Mouse (Mus musculus) liver, embryonic 11.5 days (tissue): ENCODE data around the gene Thoc7. TPM values are rescaled to one million over a fixed set of nuclear protein-coding genes. Genes with fewer than 3 reads are reported as not detected.
A peak's percentile ranks its signal among the peaks of the same experiment; 100 is the strongest.

Experiments
- ATAC-seq: fragments of 200-750 bp; cut with Nextera tagmentation; replicated peaks from 2 replicates; pipeline ENCODE4 v1.8.0; 2017; ENCODE audit warnings: moderate number of reproducible peaks, mild to moderate bottlenecking, moderate TSS enrichment, moderate library complexity; ENCODE audit not compliant: low FRiP score
- DNase-seq: peaks from one replicate; pipeline ENCODE4 v3.0.0-alpha.2; 2017; ENCODE audit warnings: low spot score
- H3K27ac ChIP-seq: fragments of 300-500 bp; sonication (generic); 2 replicates; pipeline ENCODE4 v1.5.1; 2014; ENCODE audit warnings: mild to moderate bottlenecking, low read depth, low read length, control low read depth
- H3K27me3 ChIP-seq: fragments of 300-500 bp; sonication (generic); replicated peaks from 2 replicates; pipeline ENCODE4 v1.6.1; 2014; ENCODE audit warnings: low read length, mixed read lengths; ENCODE audit not compliant: control insufficient read depth, insufficient read depth
- H3K36me3 ChIP-seq: fragments of 300-500 bp; sonication (generic); 2 replicates; pipeline ENCODE4 v1.6.1; 2014; ENCODE audit warnings: mild to moderate bottlenecking, low read length, moderate library complexity, mixed read lengths; ENCODE audit not compliant: control insufficient read depth, insufficient read depth
- H3K4me1 ChIP-seq: fragments of 300-500 bp; sonication (generic); replicated peaks from 2 replicates; pipeline ENCODE4 v1.6.1; 2014; ENCODE audit warnings: low read length, mixed read lengths; ENCODE audit not compliant: control insufficient read depth, insufficient read depth
- H3K4me2 ChIP-seq: fragments of 300-500 bp; sonication (generic); 2 replicates; pipeline ENCODE4 v1.6.1; 2014; ENCODE audit warnings: mild to moderate bottlenecking, control low read depth, moderate library complexity
- H3K4me3 ChIP-seq: fragments of 300-500 bp; sonication (generic); 2 replicates; pipeline ENCODE4 v1.5.1; 2014; ENCODE audit warnings: low read depth, low read length, control low read depth
- H3K9ac ChIP-seq: fragments of 300-500 bp; sonication (generic); 2 replicates; pipeline ENCODE4 v1.6.1; 2014; ENCODE audit warnings: low read depth, low read length, control low read depth
- H3K9me3 ChIP-seq: fragments of 300-500 bp; sonication (generic); 2 replicates; pipeline ENCODE4 v1.6.1; 2016; ENCODE audit warnings: low read length, inconsistent platforms, mixed read lengths; ENCODE audit not compliant: control insufficient read depth
- WGBS: fragments of 180-500 bp; shearing (Covaris S2); extraction: QIAGEN DNeasy Blood & Tissue Kit; methylation state at CpG from one replicate; pipeline ENCODE4 v1.1.7; 2014; 5-methylcytosine and 5-hydroxymethylcytosine counted together
- polyA plus RNA-seq: library from polyadenylated mRNA; unstranded; fragments of >200 nt; fragmentation: Nextera tagmentation; extraction: Ambion mirVana; gene quantifications from 2 replicates; pipeline ENCODE4 v1.2.1, GENCODE M21; 2014

Gene Thoc7
- 178 and 191 TPM in 2 replicates for polyA plus RNA-seq

- H3K27ac ChIP-seq: peak within 1 kb of the TSS; percentile 85
- peak within 1 kb of the TSS; percentile 75 for H3K4me2 ChIP-seq
- H3K9me3 ChIP-seq: no peaks in the 10 kb centered on the region
- WGBS: 4% methylated on average over 48 of the region's 56 CpGs
- H3K4me3 ChIP-seq: peak within 1 kb of the TSS; percentile 95
- no peaks in the 10 kb centered on the region for H3K27me3 ChIP-seq
- H3K9ac ChIP-seq: peak within 1 kb of the TSS; percentile 98
- H3K4me1 ChIP-seq: peaks cover 19% of the 10 kb centered on the region
- no peaks in the 10 kb centered on the region; the same call in 1 of the 2 replicates for H3K36me3 ChIP-seq
- peak; percentile 70 for ATAC-seq
- peak; percentile 68 for DNase-seq
Observed at GRCm38 (mm10) chr14:13961401-13962112, at the start of gene Thoc7, which contains the start of gene Atxn7. Thoc7 (minus strand) TSS chr14:13961852. Atxn7 (plus strand) TSS chr14:13961440.

DNA sequence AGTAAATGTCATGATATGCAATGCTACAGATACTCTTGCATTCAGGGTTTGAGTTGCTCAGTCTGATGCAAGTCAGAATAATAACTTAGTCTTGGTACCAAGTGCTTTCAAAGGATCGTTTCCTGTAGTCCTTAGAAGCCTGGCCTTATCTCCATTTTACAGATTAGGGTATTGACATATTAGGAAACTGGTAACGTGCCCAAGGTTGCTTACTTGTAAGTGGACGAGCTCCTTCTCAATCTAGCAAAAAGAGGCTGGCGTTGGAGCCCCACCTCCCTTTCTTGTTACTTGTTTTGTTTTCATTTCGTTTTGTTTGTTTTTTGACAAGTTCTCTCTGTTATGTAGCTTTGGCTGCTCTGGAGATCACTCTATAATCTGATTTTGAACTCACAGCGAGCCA lies 48.1 kb upstream of the Thoc7 start:
- H3K27me3 ChIP-seq: no peaks in the 10 kb centered on the region
- H3K4me3 ChIP-seq: no peak overlapping the region
- no peak overlapping the region for H3K9ac ChIP-seq
- DNase-seq (no peak), ATAC-seq (no peak)
- H3K4me2 ChIP-seq: no peak overlapping the region
- H3K9me3 ChIP-seq: no peaks in the 10 kb centered on the region
- no peak overlapping the region for H3K27ac ChIP-seq
- no peaks in the 10 kb centered on the region for H3K36me3 ChIP-seq
- 30% methylated on average over 6 of the region's 6 CpGs for WGBS
- H3K4me1 ChIP-seq: peaks cover 9% of the 10 kb centered on the region

DNA sequence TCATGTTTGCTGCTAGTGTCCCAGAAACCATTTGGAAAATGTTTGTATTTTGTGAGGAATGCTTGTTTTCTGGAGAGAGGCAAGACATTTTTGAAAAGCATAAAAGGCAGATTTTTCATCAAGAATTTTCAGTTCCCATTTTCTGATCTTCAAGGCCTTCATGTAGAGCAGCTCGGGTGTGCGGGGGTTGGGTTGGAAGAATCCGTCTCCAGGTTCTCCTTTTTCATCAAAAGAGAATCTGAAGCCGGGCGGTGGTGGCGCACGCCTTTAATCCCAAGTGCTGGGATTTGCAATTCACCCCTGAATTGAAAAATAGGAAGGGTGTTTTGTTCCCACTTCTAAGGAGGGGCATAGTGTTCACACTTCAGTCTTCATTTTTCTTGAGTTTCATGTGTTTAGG lies 41.1 kb upstream of the Thoc7 start:
- Histone ChIP-seq H3K27ac (no peak overlapping the region), H3K4me3 (no peak overlapping the region), H3K4me2 (no peak overlapping the region), H3K4me1 (no peaks in the 10 kb centered on the region), H3K9me3 (no peaks in the 10 kb centered on the region), H3K9ac (no peak overlapping the region), H3K36me3 (no peaks in the 10 kb centered on the region), H3K27me3 (no peaks in the 10 kb centered on the region)
- 80% methylated on average over 7 of the region's 7 CpGs for WGBS
- ATAC-seq: no peak
- DNase-seq: no peak

GRCm38 (mm10) chr14:13995206-13996097 lies 33.8 kb upstream of the Thoc7 start:
- H3K27ac ChIP-seq: no peak overlapping the region
- H3K4me2 ChIP-seq: no peak overlapping the region
- no peaks in the 10 kb centered on the region for H3K9me3 ChIP-seq
- peak; percentile 49 for ATAC-seq
- H3K36me3 ChIP-seq: no peaks in the 10 kb centered on the region
- H3K4me3 ChIP-seq: no peak overlapping the region
- H3K9ac ChIP-seq: no peak overlapping the region
- WGBS: 61% methylated on average over 9 of the region's 9 CpGs
- DNase-seq: no peak
- H3K4me1 ChIP-seq: no peaks in the 10 kb centered on the region
- no peaks in the 10 kb centered on the region for H3K27me3 ChIP-seq

GRCm38 (mm10) chr14:13990741-13991140 lies 29.1 kb upstream of the Thoc7 start:
- H3K4me3 ChIP-seq: no peak overlapping the region
- whole genome bisulfite sequencing: 82% methylated on average over 3 of the region's 3 CpGs
- H3K4me2 ChIP-seq: no peak overlapping the region
- ATAC-seq (no peak), DNase-seq (no peak)
- H3K4me1 ChIP-seq: no peaks in the 10 kb centered on the region
- H3K27me3 ChIP-seq: no peaks in the 10 kb centered on the region
- no peak overlapping the region for H3K9ac ChIP-seq
- H3K27ac ChIP-seq: no peak overlapping the region
- no peaks in the 10 kb centered on the region for H3K9me3 ChIP-seq
- H3K36me3 ChIP-seq: no peaks in the 10 kb centered on the region

DNA sequence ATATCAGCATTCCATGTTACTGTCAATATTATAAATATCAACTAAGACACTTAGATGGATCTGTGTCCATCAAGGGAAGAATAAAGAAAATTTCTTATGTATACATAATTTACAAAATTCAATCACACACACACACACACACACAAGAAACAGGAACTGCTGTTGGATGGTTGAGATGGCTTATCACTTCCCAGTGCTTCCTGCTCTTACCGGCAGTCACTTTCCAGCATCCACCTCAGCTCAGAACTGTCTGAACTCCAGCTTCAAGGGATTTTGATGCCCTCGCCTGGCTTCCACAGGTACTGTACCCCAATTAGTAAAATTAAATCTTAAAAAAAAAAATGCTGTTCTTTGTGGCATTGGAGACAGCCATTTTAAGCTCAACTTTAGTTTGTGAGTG lies 26.7 kb upstream of the Thoc7 start:
- 35% methylated on average over 2 of the region's 2 CpGs for WGBS
- ATAC-seq: no peak
- no peaks in the 10 kb centered on the region for H3K36me3 ChIP-seq
- H3K4me2 ChIP-seq: no peak overlapping the region
- no peak overlapping the region for H3K9ac ChIP-seq
- H3K4me3 ChIP-seq: no peak overlapping the region
- no peaks in the 10 kb centered on the region for H3K9me3 ChIP-seq
- no peaks in the 10 kb centered on the region for H3K4me1 ChIP-seq
- no peaks in the 10 kb centered on the region for H3K27me3 ChIP-seq
- no peak overlapping the region for H3K27ac ChIP-seq
- DNase-seq: no peak

DNA sequence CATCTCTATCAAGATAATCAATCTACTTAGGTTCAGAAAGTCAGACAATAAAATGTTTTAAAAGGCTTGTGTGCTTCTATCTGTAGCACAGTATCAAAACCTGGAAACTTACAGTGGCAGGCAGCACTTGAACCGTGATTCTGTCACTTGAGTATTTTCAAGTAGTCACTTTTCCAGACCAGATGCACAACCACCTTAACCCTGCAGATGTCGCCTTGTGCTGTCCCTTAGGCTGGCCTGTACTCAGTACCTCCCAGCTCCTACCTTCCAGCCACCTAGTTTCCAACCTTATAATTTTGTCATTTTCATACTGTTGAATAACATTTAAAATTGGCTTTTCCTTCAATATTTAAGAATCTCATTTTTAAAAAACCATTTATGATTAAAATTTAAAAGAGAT lies 20.5 kb upstream of the Thoc7 start:
- Histone ChIP-seq H3K27ac (no peak overlapping the region), H3K9ac (no peak overlapping the region), H3K4me1 (no peaks in the 10 kb centered on the region), H3K4me3 (no peak overlapping the region), H3K9me3 (no peaks in the 10 kb centered on the region), H3K36me3 (no peaks in the 10 kb centered on the region), H3K27me3 (no peaks in the 10 kb centered on the region), H3K4me2 (no peak overlapping the region)
- ATAC-seq (no peak; the same call in 1 of the 2 replicates), DNase-seq (no peak)
- WGBS: 45% methylated on average over 2 of the region's 2 CpGs

DNA sequence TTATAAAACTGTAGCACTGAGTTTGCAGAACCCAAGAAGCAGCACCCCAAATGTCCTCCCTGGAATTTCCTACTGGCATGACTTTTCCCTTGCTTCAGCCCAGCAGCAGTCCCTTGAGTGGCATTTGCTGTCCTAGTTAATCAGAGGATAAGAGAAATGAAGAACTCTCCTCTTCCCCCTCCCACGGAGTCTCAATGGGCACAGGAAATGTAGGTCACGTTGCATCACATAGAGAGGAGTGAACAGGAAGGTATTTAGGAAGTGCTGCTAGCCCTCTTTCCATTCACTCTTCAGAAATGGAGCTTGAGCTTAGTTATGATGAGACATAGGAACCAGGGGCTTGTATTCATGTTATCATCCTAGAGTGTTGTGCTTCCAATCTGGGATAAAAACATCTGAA lies 19.6 kb upstream of the Thoc7 start:
- Histone ChIP-seq H3K4me1 (no peaks in the 10 kb centered on the region), H3K27me3 (no peaks in the 10 kb centered on the region), H3K27ac (no peak overlapping the region), H3K4me3 (no peak overlapping the region), H3K36me3 (no peaks in the 10 kb centered on the region), H3K9ac (no peak overlapping the region), H3K9me3 (no peaks in the 10 kb centered on the region), H3K4me2 (no peak overlapping the region)
- no peak for ATAC-seq
- WGBS: 18% methylated on average over 2 of the region's 2 CpGs
- DNase-seq: no peak
